Mouse (Mus musculus): ENCODE measurements at regions not wholly inside any gene's neighbourhood (a gene's known extent, or its start where the extent isn't known, plus 50 kb on each side); places are given as distances from the start of the nearest gene placed in this dataset.

- no peak for DNase-seq (ENCODE audit: low spot score in 2 of 2)
Measured at GRCm38 (mm10) chr17:48592457-48592856, 137.8 kb downstream of the Unc5cl start.

DNA sequence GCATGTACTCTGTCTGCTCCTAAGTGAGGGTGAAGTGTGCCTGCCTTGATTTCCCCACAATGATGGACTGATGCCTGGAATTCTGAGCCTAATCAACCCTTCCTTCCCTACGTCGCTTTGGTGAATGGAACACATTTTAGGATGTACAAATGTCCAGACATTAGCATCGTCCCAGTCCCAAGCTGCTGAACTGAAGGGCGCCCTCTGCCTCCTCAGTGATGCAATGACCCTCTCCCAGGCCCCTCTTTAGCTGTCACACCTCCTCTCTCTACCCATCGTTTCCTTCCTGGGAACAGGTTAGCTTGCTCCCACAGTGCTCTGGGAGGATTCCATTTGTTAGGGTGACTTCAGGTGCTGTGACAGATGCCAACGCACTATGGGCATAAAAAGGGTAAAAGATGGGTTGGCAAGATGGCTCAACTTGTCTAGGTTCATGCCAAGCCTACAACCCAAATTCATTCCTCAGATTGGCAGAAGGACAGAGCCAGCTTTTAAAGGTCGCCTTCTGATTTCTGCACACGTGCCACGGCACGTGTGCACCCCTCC is 140.8 kb downstream of the Unc5cl start:
- no peak for DNase-seq (ENCODE audit: low spot score in 2 of 2)

- DNase-seq (ENCODE audit: low spot score in 2 of 2) = no peak
Measured at GRCm38 (mm10) chr17:48596406-48596805, 141.7 kb downstream of the Unc5cl start.

DNA sequence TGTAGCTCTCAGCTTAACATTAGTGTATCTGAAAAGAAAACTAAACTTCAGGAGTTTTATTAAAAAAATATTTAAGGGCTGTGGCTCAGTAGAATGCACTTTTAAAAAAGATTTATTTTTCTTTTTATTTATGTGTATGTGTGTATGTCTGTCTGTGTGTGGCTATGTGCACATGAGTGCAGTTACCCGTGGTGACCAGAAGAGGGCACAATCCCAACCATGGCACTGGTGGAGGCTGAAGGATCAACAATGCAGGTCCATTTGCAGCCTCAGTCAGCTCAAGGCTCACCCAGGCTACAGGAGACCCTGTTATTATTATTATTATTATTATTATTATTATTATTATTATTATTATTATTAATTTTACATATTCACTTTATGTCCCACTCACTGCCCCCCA is 142.6 kb downstream of the Unc5cl start:
- no peak for DNase-seq (ENCODE audit: low spot score in 2 of 2)

- no peak for DNase-seq (ENCODE audit: low spot score in 2 of 2)
Measured at GRCm38 (mm10) chr17:48598471-48599141, 143.9 kb downstream of the Unc5cl start.

DNA sequence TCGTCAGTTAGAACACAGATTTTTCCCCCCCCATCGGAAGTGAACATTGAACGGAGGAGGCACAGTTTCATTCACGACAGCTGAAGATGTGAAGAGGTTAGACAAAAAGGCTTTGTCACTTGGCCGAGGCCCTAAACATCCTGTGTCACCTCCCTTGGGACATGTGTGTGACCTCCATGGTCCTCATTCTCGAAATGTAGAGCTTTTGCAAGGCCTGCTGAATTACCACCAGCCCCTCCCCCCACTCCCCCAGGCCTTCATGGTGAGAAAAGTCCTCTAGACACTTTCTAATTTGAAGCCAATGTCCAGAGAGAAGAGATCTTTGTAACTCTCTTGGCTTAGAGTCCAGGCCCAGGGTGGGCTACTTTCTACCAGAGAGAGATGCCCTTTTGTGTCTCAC is 145.5 kb downstream of the Unc5cl start:
- DNase-seq (ENCODE audit: low spot score in 2 of 2) = no peak

DNA sequence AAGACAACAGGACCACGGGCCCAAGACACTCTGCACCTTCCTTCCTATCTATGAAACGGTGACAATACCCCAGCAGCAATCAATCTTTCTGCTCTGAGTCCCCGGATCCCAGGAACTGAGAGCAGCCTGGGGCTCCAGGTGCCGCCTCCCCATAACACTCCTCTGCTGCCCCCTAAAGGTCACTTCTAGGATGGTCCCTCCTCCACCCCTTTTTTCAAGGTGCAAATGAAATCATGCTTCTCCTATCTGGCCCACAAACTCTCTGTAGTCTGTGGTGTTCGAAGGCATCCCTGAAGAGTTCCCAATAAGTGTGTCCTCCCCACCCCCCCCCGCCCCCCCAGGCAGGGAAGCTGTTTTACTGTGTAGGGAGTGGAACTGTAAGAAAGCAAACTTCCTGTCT is 147.9 kb downstream of the Unc5cl start:
- peak in 1 of 2 experiments; percentile 68 for DNase-seq (ENCODE audit: low spot score in 2 of 2)

- DNase-seq (ENCODE audit: low spot score in 2 of 2) = no peak
Measured at GRCm38 (mm10) chr17:48606767-48607166, 152.1 kb downstream of the Unc5cl start.

DNA sequence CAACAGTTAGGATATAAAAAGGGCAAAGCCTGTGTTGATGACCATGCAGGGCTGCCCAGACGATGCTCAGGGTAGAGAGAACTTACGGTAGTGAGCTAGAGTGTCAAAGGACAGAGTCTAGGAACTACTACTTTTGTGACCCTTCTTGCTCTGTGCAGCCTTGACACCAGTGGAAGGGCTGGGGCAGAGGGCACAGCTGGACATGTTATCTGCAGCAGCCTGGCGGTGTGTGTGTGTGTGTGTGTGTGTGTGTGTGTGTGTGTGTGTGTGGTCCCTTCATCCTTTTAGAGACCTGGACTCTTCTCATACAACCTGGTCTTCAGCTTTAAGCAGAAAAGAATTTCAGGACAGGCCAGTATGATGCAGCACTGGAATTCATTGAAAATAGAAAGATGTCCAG is 153.6 kb downstream of the Unc5cl start:
- DNase-seq (ENCODE audit: low spot score in 2 of 2) = peak in 1 of 2 experiments; percentile 10

GRCm38 (mm10) chr17:48610107-48610506 is 155.4 kb downstream of the Unc5cl start:
- peak in 1 of 2 experiments; percentile 19 for DNase-seq (ENCODE audit: low spot score in 2 of 2)

DNA sequence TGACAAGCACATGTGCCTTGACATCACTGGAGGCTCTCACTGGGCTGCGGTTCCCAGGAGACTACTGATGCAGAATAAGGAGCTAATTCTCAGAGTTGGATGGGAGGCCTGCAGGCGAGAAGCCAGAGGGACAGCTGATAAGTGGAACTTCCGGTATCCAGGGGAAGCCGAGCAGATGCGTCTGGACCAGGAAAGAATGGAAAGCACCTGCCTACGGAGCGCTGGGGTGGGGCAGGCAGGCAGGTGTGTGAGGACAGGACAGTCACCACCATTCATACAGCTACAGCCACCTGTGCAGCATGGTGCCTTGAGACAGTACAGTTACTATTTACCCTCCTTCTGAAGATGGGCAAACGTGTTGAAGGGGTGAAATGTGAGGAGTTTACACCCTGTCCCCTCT is 156.1 kb downstream of the Unc5cl start:
- peak in 1 of 2 experiments; percentile 14 for DNase-seq (ENCODE audit: low spot score in 2 of 2)

DNA sequence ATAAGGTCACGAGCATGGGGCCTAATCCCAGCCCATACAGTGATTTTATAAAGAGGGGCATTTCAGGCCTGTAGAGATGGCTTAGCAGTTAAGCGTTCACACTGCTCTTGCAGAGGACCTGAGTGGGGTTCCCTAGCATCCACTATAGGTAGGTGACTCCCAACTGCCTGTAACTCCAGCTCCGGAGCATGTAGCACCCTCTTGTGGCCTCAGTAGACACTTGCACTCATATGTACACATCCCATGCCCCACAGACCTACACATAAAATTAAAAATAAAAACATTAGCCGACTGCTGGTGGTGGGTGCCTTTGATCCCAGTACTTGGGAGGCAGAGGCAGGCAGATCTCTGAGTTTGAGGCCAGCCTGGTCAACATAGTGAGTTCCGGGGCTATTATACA is 158.8 kb downstream of the Unc5cl start:
- DNase-seq (ENCODE audit: low spot score in 2 of 2) = no peak

DNA sequence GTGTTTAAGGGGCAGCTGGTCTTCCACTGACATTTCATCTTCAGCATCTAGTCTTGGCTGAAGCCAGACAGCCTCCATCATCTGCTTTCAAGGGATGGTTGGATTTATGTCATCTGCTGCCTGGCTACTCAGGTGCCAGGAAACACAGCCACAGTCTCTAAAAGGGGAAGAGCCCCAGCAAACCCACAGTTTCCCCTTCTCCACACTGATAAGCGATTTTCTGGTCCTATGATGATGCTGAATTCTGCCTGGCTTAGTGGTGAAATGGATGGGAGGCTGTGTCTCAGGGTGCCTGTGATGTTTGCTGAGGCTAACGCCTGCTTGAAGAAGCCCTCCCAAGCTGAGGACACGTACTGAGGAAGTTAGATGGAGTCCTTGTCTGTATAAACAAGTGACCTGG is 160.5 kb downstream of the Unc5cl start:
- peak in 1 of 2 experiments; percentile 1 for DNase-seq (ENCODE audit: low spot score in 2 of 2)

- no peak for DNase-seq (ENCODE audit: low spot score in 2 of 2)
Measured at GRCm38 (mm10) chr17:48616205-48616604, 161.5 kb downstream of the Unc5cl start.

GRCm38 (mm10) chr17:48620896-48621295 is 166.2 kb downstream of the Unc5cl start:
- peak in 1 of 2 experiments; percentile 12 for DNase-seq (ENCODE audit: low spot score in 2 of 2)

DNA sequence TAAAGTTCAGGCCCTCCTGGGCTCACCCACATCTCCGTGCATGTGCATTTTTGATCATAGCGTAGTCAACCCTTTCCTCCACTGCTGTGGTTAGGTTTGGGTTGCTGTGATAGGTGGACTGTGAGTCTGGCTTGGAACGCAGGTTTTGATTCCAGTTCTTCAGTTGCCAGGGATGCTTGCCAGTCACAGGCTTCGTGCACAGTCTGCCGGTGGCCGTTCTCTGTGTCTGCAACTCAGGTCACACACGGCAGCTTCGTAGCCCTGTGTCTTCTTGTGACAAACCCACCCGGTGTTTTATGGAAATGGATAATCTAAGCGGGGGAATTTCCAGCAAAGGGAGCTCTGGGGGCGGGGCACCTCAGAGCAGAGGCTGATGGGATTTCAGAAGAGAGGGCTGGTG is 167.0 kb downstream of the Unc5cl start:
- no peak for DNase-seq (ENCODE audit: low spot score in 2 of 2)

DNA sequence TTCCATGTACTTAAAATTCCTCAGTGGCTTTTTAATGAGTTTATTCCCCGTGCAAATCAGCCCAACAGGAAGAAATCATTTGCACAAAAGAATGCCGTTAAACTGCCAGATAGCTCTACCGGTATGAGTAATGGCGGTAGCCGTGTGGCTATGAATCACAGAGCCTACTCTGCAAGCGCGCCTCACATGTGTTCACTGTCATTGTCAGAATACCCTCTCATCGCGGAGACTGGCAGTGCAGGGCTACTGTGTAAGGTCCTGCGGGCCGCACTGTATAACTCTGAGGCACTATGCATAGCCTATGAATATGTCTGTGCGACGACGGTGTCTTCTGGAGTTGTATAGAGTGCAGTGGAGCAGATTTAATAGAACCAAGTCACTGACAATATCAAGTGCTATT is 170.2 kb downstream of the Unc5cl start:
- no peak for DNase-seq (ENCODE audit: low spot score in 2 of 2)

DNA sequence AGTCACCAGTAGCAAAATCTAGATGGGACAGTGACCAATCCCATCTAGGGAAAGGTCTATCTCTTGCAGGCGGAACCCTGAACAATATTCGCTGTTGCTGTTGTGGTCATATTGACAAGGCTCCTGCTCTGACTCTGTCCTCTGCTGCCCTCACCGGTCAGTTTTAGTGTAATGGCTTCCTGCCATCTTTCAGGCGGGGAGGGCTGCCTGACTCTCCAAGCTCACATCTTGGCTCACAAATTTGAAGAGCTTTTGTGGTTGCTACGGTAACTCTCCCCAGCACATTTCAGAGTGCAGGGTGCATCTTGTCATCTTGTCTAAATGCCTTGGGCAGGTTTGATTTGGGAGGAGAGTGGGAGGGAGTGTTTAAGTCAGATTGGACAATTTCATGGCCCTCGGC is 171.3 kb downstream of the Unc5cl start:
- peak; percentile 54 to 70 for DNase-seq (ENCODE audit: low spot score in 2 of 2)

GRCm38 (mm10) chr17:48639611-48640010 is 184.9 kb downstream of the Unc5cl start:
- no peak for DNase-seq (ENCODE audit: low spot score in 2 of 2)

DNA sequence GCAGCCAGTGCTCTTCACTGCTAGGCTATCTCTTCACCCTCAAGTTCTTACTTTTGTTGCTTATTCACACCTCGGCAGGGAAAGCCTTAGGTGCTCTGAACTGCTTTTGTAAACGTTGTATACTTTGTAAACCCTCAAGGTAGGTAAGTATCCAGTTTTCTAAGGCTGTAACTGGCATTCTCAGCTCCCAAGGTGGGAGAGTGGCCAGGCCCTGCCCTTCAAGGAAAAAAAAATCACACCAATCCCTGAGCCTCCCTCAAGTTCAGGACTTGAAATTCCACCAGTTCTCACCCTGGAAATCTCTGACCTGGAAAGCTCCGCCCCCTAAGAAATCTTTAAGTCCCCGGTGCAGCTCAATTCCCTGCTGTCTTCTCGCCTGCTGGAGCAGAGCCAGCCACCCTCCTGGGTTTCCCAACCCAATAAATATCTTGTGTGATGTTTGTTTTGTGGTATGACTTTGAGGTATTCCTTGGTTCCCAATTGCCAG is 188.9 kb downstream of the Unc5cl start:
- no peak for DNase-seq (ENCODE audit: low spot score in 2 of 2)

- DNase-seq (ENCODE audit: low spot score in 2 of 2) = no peak
Measured at GRCm38 (mm10) chr17:48645056-48645455, 190.4 kb downstream of the Unc5cl start.

- DNase-seq (ENCODE audit: low spot score in 2 of 2) = no peak
Measured at GRCm38 (mm10) chr17:48646626-48647195, 192.0 kb downstream of the Unc5cl start.

DNA sequence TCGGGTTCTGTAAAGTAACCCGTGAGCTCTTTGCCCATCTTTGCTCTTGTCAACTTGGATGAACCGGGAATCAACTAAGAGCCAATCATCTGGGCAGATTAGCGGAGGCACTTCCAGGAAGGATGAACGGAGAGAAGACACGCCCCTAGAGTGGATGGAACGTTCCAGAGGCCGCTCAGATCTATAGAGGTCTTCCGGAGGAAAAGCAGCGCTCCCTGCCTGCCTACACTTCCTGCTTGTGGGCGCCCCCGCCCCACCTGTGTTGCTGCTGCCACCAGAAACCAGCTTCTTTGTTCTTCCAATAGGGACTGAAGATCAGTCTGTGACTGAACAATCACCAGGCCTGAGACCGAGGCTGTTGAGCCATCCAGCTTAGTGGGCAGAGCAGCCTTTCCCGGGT is 192.7 kb downstream of the Unc5cl start:
- DNase-seq (ENCODE audit: low spot score in 2 of 2) = no peak

All from right cerebral cortex, postnatal 10 days (tissue).